Mouse (Mus musculus): ENCODE data around the gene Banf2. TPM values are rescaled to one million over a fixed set of nuclear protein-coding genes. Genes with fewer than 3 reads are reported as not detected.

Gene Banf2
- total RNA-seq, 2 experiments from 2014 or later, result not detected

DNA sequence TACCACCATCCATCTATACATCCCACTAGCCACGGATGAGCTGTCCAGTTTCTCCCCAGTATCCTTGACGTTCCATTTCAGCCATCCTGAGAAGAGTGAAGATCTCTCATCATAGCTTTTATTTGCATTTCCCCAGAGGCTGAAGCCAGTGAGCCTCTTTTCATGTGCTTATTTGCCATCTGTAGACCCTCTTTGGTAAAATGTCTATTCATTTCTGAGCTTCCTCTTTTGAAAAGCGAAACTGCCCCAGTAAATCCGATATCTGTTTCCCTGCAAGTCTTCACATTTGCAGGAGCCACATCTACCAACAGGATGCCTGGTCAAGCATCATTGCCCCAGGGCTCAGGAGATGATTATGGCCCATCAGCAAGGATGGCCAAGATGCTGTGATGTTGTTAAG is 59.9 kb downstream of the Banf2 start:
- no peak for DNase-seq (ENCODE audit: extremely low spot score in 1 of 2, low spot score in 1 of 2)

- no peak for DNase-seq (ENCODE audit: extremely low spot score in 1 of 2, low spot score in 1 of 2)
These were observed 61.9 kb downstream of the Banf2 start for GRCm38 (mm10) chr2:144094721-144095120.

DNA sequence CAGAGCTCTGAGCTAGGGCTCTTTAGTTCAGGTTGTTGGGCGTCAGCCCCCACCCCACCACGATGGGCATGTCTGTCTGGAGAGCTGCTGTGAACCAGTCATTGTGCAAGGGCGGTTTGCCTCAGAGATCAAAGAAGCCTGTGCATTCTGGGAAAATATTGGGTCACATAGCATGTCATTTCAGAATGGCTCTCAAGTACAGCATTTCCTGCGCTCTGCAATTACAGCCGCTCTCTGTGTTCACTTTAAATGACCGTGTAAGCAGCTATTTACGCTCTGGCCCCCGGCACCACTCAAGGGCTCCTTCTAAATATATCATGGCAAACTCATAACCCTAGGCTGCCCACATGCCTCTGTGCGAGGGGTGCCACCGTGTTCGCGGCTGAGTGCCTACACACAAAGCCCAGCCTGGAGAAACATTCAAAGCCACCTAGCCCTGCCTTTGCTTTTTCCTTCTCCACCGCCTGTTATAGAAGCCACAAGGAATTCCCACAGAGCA is 68.7 kb downstream of the Banf2 start:
- DNase-seq (ENCODE audit: extremely low spot score in 1 of 2, low spot score in 1 of 2), result no peak

- no peak for DNase-seq (ENCODE audit: extremely low spot score in 1 of 2, low spot score in 1 of 2)
These were observed 74.5 kb downstream of the Banf2 start for GRCm38 (mm10) chr2:144107374-144107773.

DNA sequence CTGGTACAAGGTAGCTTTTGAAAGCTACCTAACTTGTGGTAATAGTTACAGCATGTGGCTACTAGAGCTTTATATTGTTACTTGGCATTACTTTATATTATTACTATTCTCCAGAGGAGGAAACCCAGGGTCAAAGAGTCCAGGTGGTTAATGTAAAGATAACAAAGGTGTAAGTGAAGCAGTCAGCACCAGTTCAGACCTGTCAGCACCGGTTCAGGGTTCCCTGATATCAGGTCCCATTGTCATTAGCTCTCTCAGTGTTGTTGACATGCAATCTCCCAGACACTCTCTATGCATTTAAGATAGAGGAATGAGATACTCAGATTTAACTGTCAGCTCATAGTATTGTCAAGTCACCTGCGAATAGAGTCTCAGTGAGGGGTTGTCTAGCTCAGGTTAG is 75.0 kb downstream of the Banf2 start:
- no peak for DNase-seq (ENCODE audit: extremely low spot score in 1 of 2, low spot score in 1 of 2)

- no peak for DNase-seq (ENCODE audit: extremely low spot score in 1 of 2, low spot score in 1 of 2)
These were observed 75.5 kb downstream of the Banf2 start for GRCm38 (mm10) chr2:144108376-144108775.

DNA sequence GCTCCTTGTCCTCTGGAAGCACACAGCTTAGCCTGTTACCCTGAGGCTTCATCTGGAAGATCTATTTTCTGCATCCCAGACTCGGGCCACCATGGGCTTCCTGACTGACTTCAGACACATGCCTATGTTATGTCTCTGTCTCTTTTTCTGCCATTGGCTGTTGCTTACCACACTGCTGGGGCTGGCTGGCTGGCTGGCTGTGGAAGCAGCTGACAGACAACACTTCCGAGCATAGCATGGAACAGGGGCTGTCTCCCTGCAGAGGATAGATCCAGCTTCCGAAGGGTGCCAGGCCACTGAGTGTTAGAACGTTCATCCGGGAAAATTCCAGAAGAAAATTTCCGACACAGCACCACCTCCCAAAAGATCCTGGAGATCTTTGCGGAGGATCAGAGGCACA is 79.1 kb downstream of the Banf2 start:
- DNase-seq (ENCODE audit: extremely low spot score in 1 of 2, low spot score in 1 of 2), result no peak

DNA sequence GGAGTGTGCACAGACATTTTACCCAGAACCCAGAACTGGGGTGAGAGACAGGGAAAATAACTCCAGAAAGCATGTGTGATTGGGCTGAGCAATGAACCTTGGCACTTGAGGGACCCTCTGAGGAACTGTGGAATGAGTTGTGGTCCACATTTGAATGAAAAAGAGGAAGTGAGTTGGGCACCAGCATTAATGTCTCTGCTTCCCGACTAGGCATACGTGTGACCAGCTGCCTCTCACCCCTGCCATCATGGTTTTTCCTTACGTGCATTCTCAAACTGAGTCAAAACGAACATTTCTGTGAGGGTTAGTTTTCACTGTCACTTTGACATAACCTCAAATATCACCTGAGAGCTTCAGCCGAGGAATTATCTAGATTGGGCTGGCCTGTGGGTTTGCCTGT is 79.8 kb downstream of the Banf2 start:
- no peak for DNase-seq (ENCODE audit: extremely low spot score in 1 of 2, low spot score in 1 of 2)

- DNase-seq (ENCODE audit: extremely low spot score in 1 of 2, low spot score in 1 of 2), result no peak
These were observed 85.2 kb downstream of the Banf2 start for GRCm38 (mm10) chr2:144118061-144118460.

GRCm38 (mm10) chr2:144120186-144120823 is 87.4 kb downstream of the Banf2 start:
- DNase-seq (ENCODE audit: extremely low spot score in 1 of 2, low spot score in 1 of 2), result peak in 1 of 2 experiments; percentile 25

- no peak for DNase-seq (ENCODE audit: extremely low spot score in 1 of 2, low spot score in 1 of 2)
These were observed 89.2 kb downstream of the Banf2 start for GRCm38 (mm10) chr2:144122068-144122467.

Other genes starting within 250 kb of the Banf2 start
- gene Bfsp1, start 169.9 kb upstream of the Banf2 start, total RNA-seq (2021), result under 1 TPM; 0.77 to 0.86 TPM
- 100 to 1,000 TPM; 207 to 232 TPM for gene Dstn, start 117.7 kb upstream of the Banf2 start, total RNA-seq (2021)
- gene Rrbp1, start 21.8 kb upstream of the Banf2 start, total RNA-seq (2021), result 10 to 100 TPM; 61.6 to 72.9 TPM
- 1 to 10 TPM; 4.7 to 5.4 TPM for gene Mgme1, start 237.6 kb downstream of the Banf2 start, total RNA-seq (2021)
- 10 to 100 TPM; 71.2 to 71.4 TPM for gene Snx5, start 237.8 kb downstream of the Banf2 start, total RNA-seq (2021)

Measured in layer of hippocampus, postnatal 25 days (tissue).